Mouse (Mus musculus): ENCODE measurements at regions not wholly inside any gene's neighbourhood (a gene's known extent, or its start where the extent isn't known, plus 50 kb on each side); places are given as distances from the start of the nearest gene placed in this dataset.

DNA sequence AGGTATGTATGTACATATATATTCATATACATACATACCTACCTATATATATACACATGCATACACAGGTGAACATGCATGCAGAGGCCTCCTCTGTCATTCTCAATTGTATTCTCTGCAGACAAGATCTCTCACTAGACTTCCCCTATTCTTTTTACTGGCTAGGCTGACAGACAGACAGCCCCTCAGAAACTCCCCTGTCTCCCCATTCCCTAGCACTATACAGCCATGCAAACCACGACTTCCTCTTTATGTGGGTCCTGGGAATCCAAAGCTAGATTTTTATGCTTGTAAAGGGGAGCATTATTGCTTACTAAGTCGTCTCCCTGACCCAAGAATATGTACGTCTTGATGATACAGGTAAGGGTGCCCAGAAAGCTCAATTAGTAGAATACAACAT is 86.9 kb downstream of the Fam124b start:
- H3K4me1 ChIP-seq (ENCODE audit: control insufficient read depth, insufficient read depth, insufficient read length, low read length), result no peaks in the 10 kb centered on the region
- no peak overlapping the region for H3K4me3 ChIP-seq (ENCODE audit: low read depth, low read length)
- TF ChIP-seq CTCF (IDR thresholded peaks at IDR 0.05; ENCODE audit: extremely low read depth, insufficient read length, insufficient replicate concordance, low read depth, low read length), result no peak
- no peak for TF ChIP-seq POLR2A (IDR thresholded peaks at IDR 0.05; ENCODE audit: low read depth, low read length)
- no peaks in the 10 kb centered on the region for H3K27me3 ChIP-seq (ENCODE audit: control insufficient read depth, insufficient read depth, low read length)
- H3K36me3 ChIP-seq (ENCODE audit: control insufficient read depth, insufficient read depth, low read length), result no peaks in the 10 kb centered on the region
- H3K27ac ChIP-seq (ENCODE audit: insufficient read depth, low read depth, low read length), result no peak overlapping the region
- WGBS, result 55% methylated on average over 3 of the region's 3 CpGs

DNA sequence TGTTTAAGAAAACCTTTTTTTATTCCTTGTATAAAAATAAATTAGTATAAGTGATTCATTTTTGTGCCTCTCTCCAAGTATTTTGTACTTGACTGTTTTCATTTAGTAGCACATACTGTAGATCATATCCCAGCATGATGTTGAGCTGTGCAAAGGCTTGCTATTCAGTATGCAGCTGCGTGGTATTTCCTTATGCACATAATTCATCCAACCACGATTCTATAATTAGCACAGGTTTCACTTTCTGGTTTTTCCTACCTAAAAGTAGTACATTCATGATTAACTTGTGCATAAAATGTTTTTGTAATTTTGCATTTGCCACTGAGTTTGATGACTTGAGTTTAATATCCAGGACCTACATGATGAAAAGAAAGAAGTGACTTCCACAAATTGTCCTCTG is 94.3 kb downstream of the Fam124b start:
- H3K36me3 ChIP-seq (ENCODE audit: control insufficient read depth, insufficient read depth, low read length), result no peaks in the 10 kb centered on the region
- 77% methylated on average over 2 of the region's 2 CpGs for WGBS
- TF ChIP-seq CTCF (IDR thresholded peaks at IDR 0.05; ENCODE audit: extremely low read depth, insufficient read length, insufficient replicate concordance, low read depth, low read length) (no peak), POLR2A (IDR thresholded peaks at IDR 0.05; ENCODE audit: low read depth, low read length) (no peak)

DNA sequence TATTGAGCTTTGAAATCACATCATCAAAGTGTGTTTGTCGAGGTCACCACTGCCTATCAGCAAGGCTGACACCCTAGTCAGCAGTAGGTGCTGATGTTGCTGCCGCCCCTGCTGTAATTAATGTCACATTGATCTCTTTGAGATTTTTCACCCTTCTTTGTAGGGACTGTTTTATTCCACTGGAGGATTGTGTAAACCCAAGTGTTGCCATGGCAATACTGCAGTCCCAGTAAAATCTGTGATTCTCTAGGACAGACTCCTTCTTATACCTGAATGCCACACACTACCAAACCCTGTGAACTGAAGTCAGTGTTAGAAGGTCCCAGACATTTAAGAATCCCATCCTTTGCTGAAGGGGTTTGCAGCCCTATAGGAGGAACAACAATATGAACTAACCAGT is 102.4 kb downstream of the Fam124b start:
- 47% methylated on average over 2 of the region's 2 CpGs for WGBS
- no peaks in the 10 kb centered on the region for H3K4me1 ChIP-seq (ENCODE audit: control insufficient read depth, insufficient read depth, insufficient read length, low read length)
- no peak overlapping the region for H3K27ac ChIP-seq (ENCODE audit: insufficient read depth, low read depth, low read length)
- H3K36me3 ChIP-seq (ENCODE audit: control insufficient read depth, insufficient read depth, low read length), result no peaks in the 10 kb centered on the region
- TF ChIP-seq CTCF (IDR thresholded peaks at IDR 0.05; ENCODE audit: extremely low read depth, insufficient read length, insufficient replicate concordance, low read depth, low read length) (no peak), POLR2A (IDR thresholded peaks at IDR 0.05; ENCODE audit: low read depth, low read length) (no peak)
- H3K27me3 ChIP-seq (ENCODE audit: control insufficient read depth, insufficient read depth, low read length), result no peaks in the 10 kb centered on the region
- no peak overlapping the region for H3K4me3 ChIP-seq (ENCODE audit: low read depth, low read length)

More for the DNA sequence above, 94.3 kb downstream of the Fam124b start:
- H3K27ac ChIP-seq (ENCODE audit: insufficient read depth, low read depth, low read length), result no peak overlapping the region
- H3K4me1 ChIP-seq (ENCODE audit: control insufficient read depth, insufficient read depth, insufficient read length, low read length), result no peaks in the 10 kb centered on the region
- H3K27me3 ChIP-seq (ENCODE audit: control insufficient read depth, insufficient read depth, low read length), result no peaks in the 10 kb centered on the region
- no peak overlapping the region for H3K4me3 ChIP-seq (ENCODE audit: low read depth, low read length)

DNA sequence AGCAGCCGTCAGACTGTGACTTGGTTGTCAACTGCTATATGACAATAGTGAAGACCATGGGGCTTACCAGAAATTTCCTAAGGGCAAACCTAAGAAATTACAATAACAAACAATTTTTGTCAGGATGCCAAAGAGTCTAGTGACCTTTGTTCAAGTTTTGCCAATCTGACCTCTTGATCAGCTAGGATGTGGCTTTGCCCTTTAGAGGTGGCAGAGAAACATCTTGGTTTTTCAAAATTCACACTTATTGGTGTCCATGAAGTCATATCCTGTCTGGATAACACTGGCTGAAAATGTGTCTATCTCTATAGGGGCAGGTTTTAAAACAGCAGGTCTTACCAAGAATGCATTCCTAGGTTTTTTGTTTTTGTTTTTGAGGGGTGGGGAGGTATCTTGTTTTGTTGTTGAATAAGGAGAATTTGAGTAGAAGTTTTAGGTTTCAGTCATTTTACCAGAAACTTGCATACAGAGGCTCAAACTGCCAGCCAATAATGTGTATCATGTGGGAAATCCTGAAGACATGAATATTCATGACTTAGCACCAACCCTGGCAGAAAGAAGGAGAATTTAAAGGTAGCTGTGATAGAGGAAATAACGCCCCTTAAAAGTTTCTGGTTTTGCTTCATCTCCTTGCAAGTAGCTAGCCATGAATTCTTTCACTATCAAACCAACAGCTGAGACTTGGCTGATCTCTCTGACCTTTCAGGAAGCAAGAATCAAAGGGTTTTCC is 110.4 kb downstream of the Fam124b start:
- TF ChIP-seq POLR2A (IDR thresholded peaks at IDR 0.05; ENCODE audit: low read depth, low read length) (no peak), CTCF (IDR thresholded peaks at IDR 0.05; ENCODE audit: extremely low read depth, insufficient read length, insufficient replicate concordance, low read depth, low read length) (no peak)
- Histone ChIP-seq H3K27ac (ENCODE audit: insufficient read depth, low read depth, low read length) (no peak overlapping the region), H3K4me1 (ENCODE audit: control insufficient read depth, insufficient read depth, insufficient read length, low read length) (no peaks in the 10 kb centered on the region), H3K27me3 (ENCODE audit: control insufficient read depth, insufficient read depth, low read length) (no peaks in the 10 kb centered on the region), H3K36me3 (ENCODE audit: control insufficient read depth, insufficient read depth, low read length) (no peaks in the 10 kb centered on the region), H3K4me3 (ENCODE audit: low read depth, low read length) (no peak overlapping the region)
- 69% methylated on average over 2 of the region's 2 CpGs for WGBS

DNA sequence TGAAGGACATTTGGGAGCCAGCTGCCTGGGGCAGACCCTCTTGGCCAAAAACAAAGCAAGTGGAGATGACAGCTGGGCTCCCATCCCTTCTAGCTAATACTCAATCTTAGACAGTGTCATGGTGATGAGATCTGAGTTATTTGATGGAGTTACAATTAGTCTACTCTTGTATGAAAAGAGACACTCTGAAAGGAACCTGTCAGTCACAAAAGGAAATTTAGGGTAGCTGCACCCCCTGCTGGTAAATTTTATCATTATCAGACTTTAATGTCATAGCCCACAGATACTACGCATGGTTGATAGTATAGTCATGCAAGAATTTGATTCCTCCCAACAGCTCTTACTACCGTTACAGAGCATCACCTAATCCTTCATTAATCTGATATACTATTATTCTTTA is 112.0 kb downstream of the Fam124b start:
- TF ChIP-seq POLR2A (IDR thresholded peaks at IDR 0.05; ENCODE audit: low read depth, low read length), result no peak
- TF ChIP-seq CTCF (IDR thresholded peaks at IDR 0.05; ENCODE audit: extremely low read depth, insufficient read length, insufficient replicate concordance, low read depth, low read length), result no peak
- Histone ChIP-seq H3K27ac (ENCODE audit: insufficient read depth, low read depth, low read length) (no peak overlapping the region), H3K4me1 (ENCODE audit: control insufficient read depth, insufficient read depth, insufficient read length, low read length) (no peaks in the 10 kb centered on the region), H3K27me3 (ENCODE audit: control insufficient read depth, insufficient read depth, low read length) (no peaks in the 10 kb centered on the region), H3K36me3 (ENCODE audit: control insufficient read depth, insufficient read depth, low read length) (no peaks in the 10 kb centered on the region), H3K4me3 (ENCODE audit: low read depth, low read length) (no peak overlapping the region)
- WGBS, result 52% methylated on average over 2 of the region's 2 CpGs

DNA sequence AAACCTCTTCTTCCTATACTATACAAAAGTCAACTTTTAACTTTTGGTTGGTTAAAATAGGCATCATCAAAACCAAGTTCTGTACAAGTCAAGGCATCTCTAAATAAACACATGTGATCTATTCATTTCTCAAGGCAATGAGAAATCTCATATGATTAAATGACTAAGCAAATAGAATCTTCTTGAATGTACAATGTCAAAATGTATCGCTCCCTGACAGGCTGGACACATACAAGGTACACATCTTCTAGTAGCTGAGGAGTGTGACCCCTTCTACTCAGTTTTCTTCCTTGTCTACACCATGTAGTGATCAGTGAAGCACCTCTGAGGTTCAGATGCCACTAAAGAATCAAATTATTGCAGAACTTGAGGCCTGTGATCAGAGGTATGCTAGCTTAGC is 120.0 kb downstream of the Fam124b start:
- no peak overlapping the region for H3K4me3 ChIP-seq (ENCODE audit: low read depth, low read length)
- TF ChIP-seq POLR2A (IDR thresholded peaks at IDR 0.05; ENCODE audit: low read depth, low read length) (no peak), CTCF (IDR thresholded peaks at IDR 0.05; ENCODE audit: extremely low read depth, insufficient read length, insufficient replicate concordance, low read depth, low read length) (no peak)
- 100% methylated on average over 1 of the region's 1 CpGs for WGBS
- no peak overlapping the region for H3K27ac ChIP-seq (ENCODE audit: insufficient read depth, low read depth, low read length)
- H3K36me3 ChIP-seq (ENCODE audit: control insufficient read depth, insufficient read depth, low read length), result no peaks in the 10 kb centered on the region
- H3K4me1 ChIP-seq (ENCODE audit: control insufficient read depth, insufficient read depth, insufficient read length, low read length), result no peaks in the 10 kb centered on the region
- H3K27me3 ChIP-seq (ENCODE audit: control insufficient read depth, insufficient read depth, low read length), result no peaks in the 10 kb centered on the region

DNA sequence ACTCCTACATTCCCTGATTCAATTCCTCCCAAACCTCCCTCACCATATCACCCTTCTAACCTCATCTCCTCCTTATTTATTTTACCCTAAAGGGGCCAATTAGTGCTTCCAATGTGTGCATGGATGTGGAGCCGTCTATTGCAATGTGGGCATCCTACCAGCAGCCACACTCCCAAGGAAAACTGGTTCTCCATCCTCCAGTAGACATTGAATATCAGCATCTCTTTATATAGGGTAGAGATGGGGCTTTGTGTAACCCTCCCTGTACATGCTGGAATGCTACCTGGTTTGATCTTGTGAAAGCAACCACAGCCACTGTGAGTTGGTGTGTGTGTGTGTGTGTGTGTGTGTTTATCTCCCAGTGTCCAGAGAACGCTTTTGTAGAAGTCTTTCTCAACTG is 126.5 kb downstream of the Fam124b start:
- H3K4me1 ChIP-seq (ENCODE audit: control insufficient read depth, insufficient read depth, insufficient read length, low read length), result no peaks in the 10 kb centered on the region
- no peak overlapping the region for H3K27ac ChIP-seq (ENCODE audit: insufficient read depth, low read depth, low read length)
- H3K36me3 ChIP-seq (ENCODE audit: control insufficient read depth, insufficient read depth, low read length), result no peaks in the 10 kb centered on the region
- TF ChIP-seq POLR2A (IDR thresholded peaks at IDR 0.05; ENCODE audit: low read depth, low read length) (no peak), CTCF (IDR thresholded peaks at IDR 0.05; ENCODE audit: extremely low read depth, insufficient read length, insufficient replicate concordance, low read depth, low read length) (no peak)
- H3K27me3 ChIP-seq (ENCODE audit: control insufficient read depth, insufficient read depth, low read length), result no peaks in the 10 kb centered on the region
- 65% methylated on average over 2 of the region's 2 CpGs for WGBS
- no peak overlapping the region for H3K4me3 ChIP-seq (ENCODE audit: low read depth, low read length)

All from small intestine, adult 2 months (tissue).